Mouse (Mus musculus) E14TG2a.4 (cell line): Measurements from ENCODE around the gene Fn3krp.

Experiments used
- CTCF ChIP-seq: conservative IDR thresholded peaks from 2 replicates; pipeline ENCODE4 v1.5.1; 2014; ENCODE audit warnings: low read length
- POU5F1 ChIP-seq: IDR thresholded peaks from 2 replicates; pipeline ENCODE4 v1.6.1; 2014; ENCODE audit warnings: low read length, borderline replicate concordance

DNA sequence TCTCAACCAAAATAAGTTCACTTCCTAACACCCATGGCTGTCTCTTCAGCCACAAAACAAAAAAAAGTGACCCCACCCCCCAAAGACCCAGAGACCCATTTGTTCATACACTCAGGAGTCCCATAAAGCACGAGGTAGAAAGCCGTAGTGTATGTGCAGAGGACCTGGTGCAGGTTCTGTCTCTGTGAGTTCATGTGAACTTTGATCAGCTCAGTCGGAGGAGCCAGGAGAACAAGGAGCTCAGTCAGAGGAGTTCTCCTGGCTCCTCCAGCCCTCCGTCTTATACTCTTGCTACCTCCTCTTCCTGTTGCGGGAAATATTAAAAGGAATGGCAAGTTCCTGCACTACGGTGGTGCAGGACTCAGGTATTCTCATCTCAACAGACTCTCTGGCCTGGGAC lies 46.2 kb downstream of the Fn3krp start:
- TF ChIP-seq CTCF, result no peak
- TF ChIP-seq POU5F1, result no peak
